8 mouse cellular contexts compared by ENCODE assay signal in genomic region chr12:71481899-71482593, GRCm38 (mm10).
A peak's percentile ranks its signal among the peaks of the same experiment; 100 is the strongest.
DNase-seq lines count a peak whose midpoint lies in the region; ATAC-seq and TF ChIP-seq lines count a peak whose summit lies in the region.

No protein-coding gene starts in this region.

- H3K4me3 ChIP-seq in intestine, embryonic 14.5 days (ENCODE audit: low read depth, low read length), result no peak overlapping the region
- no peak overlapping the region for H3K4me3 ChIP-seq in intestine, postnatal 0 days (ENCODE audit: low read depth, low read length)
- H3K4me3 ChIP-seq in embryonic facial prominence, embryonic 15.5 days (replicated peaks), result no peak overlapping the region

- WGBS in intestine, embryonic 14.5 days, result 45% methylated on average over 9 of the region's 9 CpGs
- 57% methylated on average over 9 of the region's 9 CpGs for WGBS in intestine, postnatal 0 days
- WGBS in embryonic facial prominence, embryonic 15.5 days, result 15% methylated on average over 9 of the region's 9 CpGs

- TF ChIP-seq CTCF in intestine, postnatal 0 days (IDR thresholded peaks at IDR 0.05; ENCODE audit: low read depth), result no peak

- intact Hi-C loops in left cerebral cortex, postnatal 36 days (cut with DNase I), result no loop called here

- H3K4me1 ChIP-seq in intestine, embryonic 14.5 days (replicated peaks; ENCODE audit: control insufficient read depth, insufficient read depth, low read length), result peaks cover 22% of the 10 kb centered on the region
- no peaks in the 10 kb centered on the region for H3K4me1 ChIP-seq in intestine, postnatal 0 days (replicated peaks; ENCODE audit: control insufficient read depth, insufficient read depth, low read length)
- peaks cover 30% of the 10 kb centered on the region for H3K4me1 ChIP-seq in embryonic facial prominence, embryonic 15.5 days

- no peaks in the 10 kb centered on the region for H3K9me3 ChIP-seq in intestine, embryonic 14.5 days (ENCODE audit: control insufficient read depth, low read length)
- H3K9me3 ChIP-seq in intestine, postnatal 0 days (ENCODE audit: control insufficient read depth), result no peaks in the 10 kb centered on the region
- H3K9me3 ChIP-seq in embryonic facial prominence, embryonic 15.5 days (replicated peaks), result no peaks in the 10 kb centered on the region

- no peak overlapping the region for H3K4me2 ChIP-seq in intestine, embryonic 14.5 days (ENCODE audit: low read length)
- H3K4me2 ChIP-seq in intestine, postnatal 0 days (replicated peaks; ENCODE audit: low read depth), result no peak overlapping the region
- H3K4me2 ChIP-seq in embryonic facial prominence, embryonic 15.5 days (replicated peaks), result no peak overlapping the region

- ATAC-seq in intestine, embryonic 14.5 days (replicated peaks; ENCODE audit: low FRiP score, low TSS enrichment, low read depth), result no peak
- no peak for ATAC-seq in intestine, postnatal 0 days
- ATAC-seq in embryonic facial prominence, embryonic 15.5 days (ENCODE audit: insufficient number of reproducible peaks, low FRiP score, low TSS enrichment, low read depth), result peak; percentile 66
- ATAC-seq in activated CD4-positive, CD25-positive, alpha-beta regulatory T cell, adult 4 months, result no peak

- no peaks in the 10 kb centered on the region for H3K36me3 ChIP-seq in intestine, embryonic 14.5 days (ENCODE audit: control insufficient read depth, insufficient read depth, low read length)
- H3K36me3 ChIP-seq in intestine, postnatal 0 days (ENCODE audit: control insufficient read depth, insufficient read depth), result no peaks in the 10 kb centered on the region
- no peaks in the 10 kb centered on the region for H3K36me3 ChIP-seq in embryonic facial prominence, embryonic 15.5 days

- H3K27me3 ChIP-seq in intestine, embryonic 14.5 days (replicated peaks; ENCODE audit: control insufficient read depth, insufficient read depth, low read length), result no peaks in the 10 kb centered on the region
- no peaks in the 10 kb centered on the region for H3K27me3 ChIP-seq in intestine, postnatal 0 days (replicated peaks; ENCODE audit: control insufficient read depth, insufficient read depth, low read length)
- H3K27me3 ChIP-seq in embryonic facial prominence, embryonic 15.5 days, result 0 out of 2 replicates have a peak, but pooled peaks cover 5% of the 10 kb centered on the region

- peak overlapping the region; percentile 78 for H3K27ac ChIP-seq in intestine, embryonic 14.5 days (ENCODE audit: low read depth)
- H3K27ac ChIP-seq in intestine, postnatal 0 days (ENCODE audit: low read depth, low read length), result no peak overlapping the region
- peak overlapping the region; percentile 69 for H3K27ac ChIP-seq in embryonic facial prominence, embryonic 15.5 days (replicated peaks)

- H3K9ac ChIP-seq in intestine, embryonic 14.5 days (ENCODE audit: low read length), result no peak overlapping the region
- no peak overlapping the region for H3K9ac ChIP-seq in intestine, postnatal 0 days (ENCODE audit: low read depth, low read length)
- no peak overlapping the region for H3K9ac ChIP-seq in embryonic facial prominence, embryonic 15.5 days

- DNase-seq in intestine, embryonic 14.5 days (ENCODE audit: low spot score), result no peak
- peak; percentile 14 for DNase-seq in brain, adult 2 months (ENCODE audit: low read depth, low spot score)
- DNase-seq in layer of hippocampus, postnatal 36 days, result peak; percentile 36 to 50
- no peak for DNase-seq in left cerebral cortex, postnatal 36 days (ENCODE audit: low spot score in 2 of 2)
- no peak for DNase-seq in adrenal gland, postnatal 4 days (ENCODE audit: low spot score in 2 of 2)

Comparison
In these comparisons a context has a peak if more than half of its experiments do, and no peak if none do; other contexts are left out.
1. DNase-seq: peak in brain, adult 2 months (single experiment) and layer of hippocampus, postnatal 36 days (2 of 2); none in intestine, embryonic 14.5 days (single experiment), left cerebral cortex, postnatal 36 days (0 of 2) and adrenal gland, postnatal 4 days (0 of 2).